Mouse (Mus musculus): Measurements from ENCODE around the gene Gm19345.

GRCm38 (mm10) chr7:19813161-19813560, 38.6 kb upstream of the Gm19345 start:
- TF ChIP-seq CTCF (conservative IDR thresholded peaks at IDR 0.05; ENCODE audit: low read length) (no peak), POU5F1 (IDR thresholded peaks at IDR 0.05; ENCODE audit: borderline replicate concordance, low read length) (no peak)
